Mouse (Mus musculus): Measurements from ENCODE around the gene Zfp874b. TPM values are rescaled to one million over a fixed set of nuclear protein-coding genes. Genes with fewer than 3 reads are reported as not detected.
"Not testable (repeated sequence)": the region's sequence is repeated elsewhere in the genome, so short reads cannot be mapped to it uniquely, and the experiment has no call there.

The Zfp874b gene
- 11.2 and 11.4 TPM in 2 replicates for polyA plus RNA-seq (2012; ENCODE audit: insufficient read depth, insufficient read length, missing spikeins)

DNA sequence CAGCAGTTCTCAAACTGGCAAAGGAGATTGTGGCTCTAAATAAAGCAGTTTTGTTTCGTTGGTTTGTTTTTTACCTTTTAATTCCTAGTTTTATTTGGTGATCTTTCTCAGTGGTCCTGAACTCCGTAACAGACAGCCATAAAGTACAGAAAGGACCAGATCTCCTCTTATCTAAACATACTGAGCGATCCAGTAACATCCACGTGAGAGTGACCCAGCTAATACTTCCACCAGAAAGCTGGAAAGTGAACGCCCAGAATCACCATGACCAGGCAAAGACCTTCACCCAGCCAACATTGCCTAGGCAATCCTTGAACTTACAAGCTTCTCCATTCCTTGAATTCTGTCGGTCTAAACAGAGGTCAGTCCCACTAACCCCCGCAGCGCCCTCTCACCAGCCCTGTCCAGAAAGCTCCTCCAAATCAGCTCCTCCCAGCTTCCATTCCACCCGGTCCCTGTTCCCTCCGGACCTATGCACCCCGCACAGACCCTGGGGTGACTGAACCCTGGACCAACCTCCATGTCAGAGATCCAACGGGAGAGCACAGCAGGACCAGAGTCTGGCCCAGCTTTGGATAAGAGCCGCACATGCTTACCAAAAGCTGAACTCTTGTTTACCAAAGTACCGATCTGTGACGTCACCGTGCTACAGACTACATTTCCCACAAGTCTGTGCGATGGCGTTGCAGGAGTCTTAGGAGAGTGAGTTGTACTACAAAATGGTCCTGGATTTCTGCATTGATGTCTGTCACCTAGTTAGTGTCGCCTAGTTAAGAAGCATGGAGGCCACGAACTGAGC lies at the start of gene Zfp874b:
Gene Zfp874b, minus strand, starts transcription at position 634 of the 799 bp plus-strand sequence.
- Histone ChIP-seq H3K4me3 (ENCODE audit: insufficient read depth, low read length) (peak within 1 kb of the TSS; percentile 64), H3K27ac (ENCODE audit: insufficient read depth, low read depth, low read length) (peak within 1 kb of the TSS; percentile 60)
- TF ChIP-seq CTCF (IDR thresholded peaks at IDR 0.05; ENCODE audit: low read depth, low read length) = no peak
- TF ChIP-seq POLR2A (IDR thresholded peaks at IDR 0.05; ENCODE audit: borderline replicate concordance, low read depth, low read length) = no peak

GRCm38 (mm10) chr13:67527049-67527730 lies 43.1 kb upstream of the Zfp874b start:
- peak overlapping the region; percentile 75 for H3K27ac ChIP-seq (ENCODE audit: insufficient read depth, low read depth, low read length)
- no peak overlapping the region for H3K4me3 ChIP-seq (ENCODE audit: insufficient read depth, low read length)
- TF ChIP-seq CTCF (IDR thresholded peaks at IDR 0.05; ENCODE audit: low read depth, low read length) (no peak), POLR2A (IDR thresholded peaks at IDR 0.05; ENCODE audit: borderline replicate concordance, low read depth, low read length) (no peak)
- peaks cover 22% of the 10 kb centered on the region for H3K4me1 ChIP-seq (ENCODE audit: control insufficient read depth, insufficient read depth, low read length)

More for the DNA sequence above, at the start of gene Zfp874b:
- peaks cover 8% of the 10 kb centered on the region for H3K4me1 ChIP-seq (ENCODE audit: control insufficient read depth, insufficient read depth, low read length)

DNA sequence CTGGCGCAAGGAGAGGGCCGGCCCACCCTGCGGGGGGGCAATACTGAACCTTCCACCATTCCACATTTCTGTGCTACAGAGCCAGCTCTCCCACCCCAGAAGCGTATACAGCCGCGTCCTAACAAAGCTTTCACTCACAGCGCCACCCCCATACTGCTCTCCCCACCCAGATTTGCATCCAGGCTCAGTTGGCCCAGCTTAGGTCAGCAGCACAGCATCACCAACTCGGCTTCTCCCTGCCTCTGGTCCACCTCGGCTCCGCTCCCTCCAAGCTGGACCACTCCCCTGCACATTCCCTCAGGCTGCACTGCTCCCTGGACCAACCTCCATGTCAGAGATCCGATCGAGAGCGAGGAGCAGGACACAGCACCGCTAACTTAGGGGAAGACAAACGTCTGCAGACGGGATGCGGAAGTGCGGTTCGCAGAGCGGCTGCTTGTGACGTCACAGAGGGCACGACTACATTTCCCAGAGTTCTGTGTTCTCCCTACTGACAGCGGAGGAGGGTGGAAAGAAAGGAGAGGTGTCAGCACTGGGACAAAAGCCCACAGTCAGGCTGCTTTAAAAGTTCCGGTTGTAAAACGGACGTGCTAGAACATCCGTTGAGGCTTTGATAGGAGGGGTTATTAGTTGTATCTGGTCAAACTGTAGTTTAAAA lies 41.8 kb upstream of the Zfp874b start, which contains the start of the genes Gm26965 and Zfp87:
Gene Gm26965, minus strand, starts transcription at position 399 of the 658 bp plus-strand sequence.
Gene Zfp87, minus strand, starts transcription at position 425 of the 658 bp plus-strand sequence.
- Histone ChIP-seq H3K4me3 (ENCODE audit: insufficient read depth, low read length) (peak within 1 kb of the TSS; percentile 84), H3K27ac (ENCODE audit: insufficient read depth, low read depth, low read length) (peak within 1 kb of the TSS; percentile 75), H3K4me1 (ENCODE audit: control insufficient read depth, insufficient read depth, low read length) (peaks cover 22% of the 10 kb centered on the region)
- TF ChIP-seq POLR2A (IDR thresholded peaks at IDR 0.05; ENCODE audit: borderline replicate concordance, low read depth, low read length) = no peak
- no peak for TF ChIP-seq CTCF (IDR thresholded peaks at IDR 0.05; ENCODE audit: low read depth, low read length)

DNA sequence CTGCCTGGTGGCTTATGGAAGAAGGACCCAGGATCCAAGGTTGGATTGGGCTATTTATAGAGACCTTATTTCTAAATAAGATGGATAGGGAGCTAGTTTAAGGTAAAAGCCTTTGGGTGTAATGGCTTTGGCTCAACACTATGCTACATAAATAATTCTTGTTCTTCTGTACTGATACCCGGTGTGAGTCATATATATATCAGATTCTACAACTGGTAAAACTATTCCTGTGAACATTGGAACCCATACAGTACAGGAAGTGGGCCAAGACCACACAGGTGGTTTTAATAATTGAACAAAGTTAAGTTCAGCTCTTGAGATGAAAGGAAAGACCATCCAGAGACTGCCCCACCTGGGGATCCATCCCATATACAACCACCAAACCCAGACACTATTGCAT lies 16.9 kb upstream of the Zfp874b start:
- H3K4me1 ChIP-seq (ENCODE audit: control insufficient read depth, insufficient read depth, low read length) = peaks cover 5% of the 10 kb centered on the region
- TF ChIP-seq POLR2A (IDR thresholded peaks at IDR 0.05; ENCODE audit: borderline replicate concordance, low read depth, low read length) (no peak), CTCF (IDR thresholded peaks at IDR 0.05; ENCODE audit: low read depth, low read length) (no peak)
- H3K27ac ChIP-seq (ENCODE audit: insufficient read depth, low read depth, low read length) = no peak overlapping the region
- no peak overlapping the region for H3K4me3 ChIP-seq (ENCODE audit: insufficient read depth, low read length)

DNA sequence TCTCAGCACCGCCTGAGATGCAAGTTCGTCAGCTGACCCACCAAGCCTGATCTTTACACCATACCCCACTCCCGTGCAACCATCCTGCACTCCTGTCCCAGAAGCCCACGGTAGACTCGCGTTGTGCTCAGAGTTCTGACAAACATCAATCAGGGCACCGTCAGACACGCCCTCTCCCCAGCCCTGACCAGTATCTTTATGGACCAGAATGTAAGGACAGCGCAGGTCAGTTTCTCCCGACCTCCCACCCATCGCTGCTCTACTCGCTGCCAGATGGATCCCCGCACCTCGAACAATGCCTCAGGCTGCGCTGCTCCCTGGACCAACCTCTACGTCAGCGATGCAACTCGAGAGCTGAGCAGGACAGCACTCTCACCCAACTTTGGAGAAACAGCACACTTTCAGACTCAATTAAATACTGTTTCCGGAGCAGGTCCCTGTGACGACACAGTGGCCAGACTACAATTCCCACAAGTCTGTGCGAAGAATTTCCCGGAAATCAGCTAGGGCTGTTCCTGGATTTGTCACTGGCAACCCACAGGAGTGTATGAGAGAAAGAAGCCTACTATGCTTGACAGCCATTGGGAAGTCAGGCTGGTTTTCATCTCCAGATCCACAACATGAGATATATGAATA lies 16.1 kb upstream of the Zfp874b start, which contains the start of gene Zfp58:
Gene Zfp58, minus strand, starts transcription at position 472 of the 636 bp plus-strand sequence.
- Histone ChIP-seq H3K27ac (ENCODE audit: insufficient read depth, low read depth, low read length) (no peak within 1 kb of the TSS), H3K4me1 (ENCODE audit: control insufficient read depth, insufficient read depth, low read length) (peaks cover 5% of the 10 kb centered on the region), H3K4me3 (ENCODE audit: insufficient read depth, low read length) (peak within 1 kb of the TSS; percentile 72)
- TF ChIP-seq POLR2A (IDR thresholded peaks at IDR 0.05; ENCODE audit: borderline replicate concordance, low read depth, low read length) (no peak), CTCF (IDR thresholded peaks at IDR 0.05; ENCODE audit: low read depth, low read length) (no peak)

DNA sequence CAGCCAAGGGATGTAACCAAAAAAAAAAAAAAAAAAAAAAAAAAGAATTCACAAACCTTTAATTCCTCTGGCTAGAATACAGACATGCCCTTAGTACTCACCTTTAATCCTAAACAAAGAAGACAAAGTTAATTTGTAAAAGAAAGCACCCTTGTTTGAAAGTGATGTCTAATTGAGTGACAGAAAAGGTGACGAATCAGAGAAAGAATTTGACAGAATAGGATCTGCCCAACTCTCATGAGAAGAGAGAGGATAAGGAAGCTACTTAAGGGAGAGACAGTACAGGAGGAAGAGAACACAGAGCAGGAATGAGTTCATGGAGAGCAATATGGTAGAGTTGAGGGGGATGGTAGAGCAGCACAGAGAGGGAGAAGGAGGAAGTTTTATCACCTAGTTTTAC lies 11.6 kb upstream of the Zfp874b start:
- Histone ChIP-seq H3K27ac (ENCODE audit: insufficient read depth, low read depth, low read length) (no peak overlapping the region), H3K4me3 (ENCODE audit: insufficient read depth, low read length) (no peak overlapping the region), H3K4me1 (ENCODE audit: control insufficient read depth, insufficient read depth, low read length) (peaks cover 5% of the 10 kb centered on the region)
- TF ChIP-seq POLR2A (IDR thresholded peaks at IDR 0.05; ENCODE audit: borderline replicate concordance, low read depth, low read length) = no peak
- no peak for TF ChIP-seq CTCF (IDR thresholded peaks at IDR 0.05; ENCODE audit: low read depth, low read length)

- H3K27ac ChIP-seq (ENCODE audit: insufficient read depth, low read depth, low read length) = peak overlapping the region; percentile 58
- peak overlapping the region; percentile 64 for H3K4me3 ChIP-seq (ENCODE audit: insufficient read depth, low read length)
- H3K4me1 ChIP-seq (ENCODE audit: control insufficient read depth, insufficient read depth, low read length) = peaks cover 8% of the 10 kb centered on the region
- TF ChIP-seq CTCF (IDR thresholded peaks at IDR 0.05; ENCODE audit: low read depth, low read length) (no peak), POLR2A (IDR thresholded peaks at IDR 0.05; ENCODE audit: borderline replicate concordance, low read depth, low read length) (no peak)
These were observed 360 bp upstream of the Zfp874b start for GRCm38 (mm10) chr13:67484424-67484811.

GRCm38 (mm10) chr13:67481528-67481927 lies 2.5 kb downstream of the Zfp874b start:
- Histone ChIP-seq H3K4me1 (ENCODE audit: control insufficient read depth, insufficient read depth, low read length) (peaks cover 8% of the 10 kb centered on the region), H3K4me3 (ENCODE audit: insufficient read depth, low read length) (no peak overlapping the region), H3K27ac (ENCODE audit: insufficient read depth, low read depth, low read length) (no peak overlapping the region)
- TF ChIP-seq CTCF (IDR thresholded peaks at IDR 0.05; ENCODE audit: low read depth, low read length) (no peak), POLR2A (IDR thresholded peaks at IDR 0.05; ENCODE audit: borderline replicate concordance, low read depth, low read length) (no peak)

DNA sequence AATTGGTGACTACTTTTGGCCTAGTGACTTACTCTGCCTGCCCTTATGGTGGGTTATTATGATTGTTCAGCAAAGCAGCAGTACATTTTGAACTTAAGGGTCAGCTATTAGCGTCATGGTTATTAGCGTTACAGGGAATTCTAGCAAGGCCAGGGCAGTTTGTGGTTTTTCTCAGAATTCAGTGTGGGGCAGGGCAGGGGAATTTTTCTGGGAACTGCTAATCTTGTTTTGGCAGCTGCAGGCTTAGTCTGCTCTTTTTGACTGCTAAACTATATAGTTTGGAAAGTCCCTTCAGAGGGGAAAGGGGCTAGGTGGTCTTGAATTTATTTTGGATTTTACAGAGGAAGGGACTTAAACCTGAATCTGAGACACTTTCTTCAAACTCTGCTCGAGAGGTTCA lies 14.8 kb downstream of the Zfp874b start:
- Histone ChIP-seq H3K4me3 (ENCODE audit: insufficient read depth, low read length) (no peak overlapping the region), H3K27ac (ENCODE audit: insufficient read depth, low read depth, low read length) (no peak overlapping the region), H3K4me1 (ENCODE audit: control insufficient read depth, insufficient read depth, low read length) (peaks cover 1% of the 10 kb centered on the region)
- TF ChIP-seq CTCF (IDR thresholded peaks at IDR 0.05; ENCODE audit: low read depth, low read length) (no peak), POLR2A (IDR thresholded peaks at IDR 0.05; ENCODE audit: borderline replicate concordance, low read depth, low read length) (no peak)

- H3K4me1 ChIP-seq (ENCODE audit: control insufficient read depth, insufficient read depth, low read length); H3K27ac ChIP-seq (ENCODE audit: insufficient read depth, low read depth, low read length); H3K4me3 ChIP-seq (ENCODE audit: insufficient read depth, low read length): not testable (repeated sequence)
These were observed 20.4 kb downstream of the Zfp874b start for GRCm38 (mm10) chr13:67463506-67464185.

All from bone marrow macrophage, adult 2 months (primary cell).